Mouse (Mus musculus) thymus, adult 2 months (tissue): ENCODE measurements around the gene Lrrn4cl. TPM values are rescaled to one million over a fixed set of nuclear protein-coding genes. Genes with fewer than 3 reads are reported as not detected.

Source experiments
- DNase-seq: peaks from one replicate; pipeline ENCODE4 v3.0.0; 2021
- H3K27ac ChIP-seq: fragments of 200-500 bp; 2 replicates; pipeline ENCODE4 v1.5.1; 2012; ENCODE audit warnings: low read length, control low read depth; ENCODE audit not compliant: control insufficient read depth, insufficient read depth
- H3K27me3 ChIP-seq: fragments of 200-500 bp; 2 replicates; pipeline ENCODE4 v1.6.1; 2012; ENCODE audit warnings: mild to moderate bottlenecking, low read length, moderate library complexity, mixed read lengths; ENCODE audit not compliant: control insufficient read depth, insufficient read depth
- H3K36me3 ChIP-seq: fragments of 200-500 bp; 2 replicates; pipeline ENCODE4 v1.6.1; 2012; ENCODE audit warnings: mild to moderate bottlenecking, low read length, moderate library complexity; ENCODE audit not compliant: control insufficient read depth, insufficient read depth
- H3K4me1 ChIP-seq: fragments of 200-500 bp; replicated peaks from 2 replicates; pipeline ENCODE4 v1.6.1; 2012; ENCODE audit warnings: low read length; ENCODE audit not compliant: control insufficient read depth, insufficient read depth
- H3K4me3 ChIP-seq: fragments of 200-500 bp; 2 replicates; pipeline ENCODE4 v1.5.1; 2012; ENCODE audit warnings: mild to moderate bottlenecking, low read length, control low read depth, moderate library complexity; ENCODE audit not compliant: control insufficient read depth, insufficient read depth
- CTCF ChIP-seq: fragments of 200-500 bp; IDR thresholded peaks from 2 replicates; pipeline ENCODE4 v1.5.1; 2012; ENCODE audit warnings: mild to moderate bottlenecking, control low read depth, low read length, moderate library complexity, borderline replicate concordance; ENCODE audit not compliant: control insufficient read depth, poor library complexity, insufficient read depth; ENCODE audit errors: extremely low read depth
- POLR2A ChIP-seq: fragments of 200-500 bp; IDR thresholded peaks from 2 replicates; pipeline ENCODE4 v1.6.1; 2012; ENCODE audit warnings: mild to moderate bottlenecking, low read length, control low read depth, moderate library complexity; ENCODE audit not compliant: control insufficient read depth, poor library complexity, insufficient read depth; ENCODE audit errors: extremely low read depth
- WGBS: fragments of 180-500 bp; shearing (Covaris S2); methylation state at CpG from one replicate; pipeline ENCODE4 v1.1.7; 2018; 5-methylcytosine and 5-hydroxymethylcytosine counted together
- polyA plus RNA-seq: library from polyadenylated mRNA; depleted of rRNA; stranded (reverse); fragments of >200 nt; gene quantifications from 2 replicates; pipeline ENCODE4 v1.2.3, GENCODE M21; 2012

The Lrrn4cl gene
- polyA plus RNA-seq, 1 experiment: 1.3 TPM

- H3K4me3 ChIP-seq: peak within 1 kb of the TSS; percentile 95
- no peaks in the 10 kb centered on the region for H3K27me3 ChIP-seq
- peaks cover 5% of the 10 kb centered on the region for H3K4me1 ChIP-seq
- under 1% methylated on average over 42 of the region's 42 CpGs for WGBS
- DNase-seq: peak; percentile 93
- TF ChIP-seq CTCF: no peak
- TF ChIP-seq POLR2A: peak; percentile 93
- peak within 1 kb of the TSS; percentile 66 for H3K27ac ChIP-seq
- no peaks in the 10 kb centered on the region for H3K36me3 ChIP-seq
Observed at GRCm38 (mm10) chr19:8880311-8881033, 29.9 kb downstream of the Lrrn4cl start, which contains the start of gene Uqcc3. TSS of gene Uqcc3 (minus strand) at chr19:8880923.

- Histone ChIP-seq H3K4me3 (no peak overlapping the region), H3K27ac (no peak overlapping the region), H3K36me3 (no peaks in the 10 kb centered on the region), H3K27me3 (no peaks in the 10 kb centered on the region), H3K4me1 (peaks cover 5% of the 10 kb centered on the region)
- 2% methylated on average over 3 of the region's 3 CpGs for WGBS
- no peak for DNase-seq
- TF ChIP-seq CTCF: no peak
- no peak for TF ChIP-seq POLR2A
Observed at GRCm38 (mm10) chr19:8881034-8881392, 30.4 kb downstream of the Lrrn4cl start.

GRCm38 (mm10) chr19:8883616-8884015, 33.0 kb downstream of the Lrrn4cl start, which contains the start of the genes Lbhd1 and Gm49403:
TSS of gene Lbhd1 (plus strand) at chr19:8883732.
TSS of gene Gm49403 (plus strand) at chr19:8883930.
- DNase-seq: no peak
- no peak within 1 kb of the TSS for H3K27ac ChIP-seq
- no peaks in the 10 kb centered on the region for H3K27me3 ChIP-seq
- 78% methylated on average over 3 of the region's 3 CpGs for WGBS
- H3K4me1 ChIP-seq: peaks cover 10% of the 10 kb centered on the region
- no peak within 1 kb of the TSS for H3K4me3 ChIP-seq
- TF ChIP-seq POLR2A (no peak), CTCF (no peak)
- no peaks in the 10 kb centered on the region for H3K36me3 ChIP-seq

- no peaks in the 10 kb centered on the region for H3K27me3 ChIP-seq
- no peak for DNase-seq
- no peak overlapping the region for H3K4me3 ChIP-seq
- WGBS: 88% methylated on average over 1 of the region's 1 CpGs
- TF ChIP-seq POLR2A (no peak), CTCF (no peak)
- H3K4me1 ChIP-seq: peaks cover 8% of the 10 kb centered on the region
- H3K36me3 ChIP-seq: peaks cover 6% of the 10 kb centered on the region
- no peak overlapping the region for H3K27ac ChIP-seq
Observed at GRCm38 (mm10) chr19:8886916-8887584, 36.5 kb downstream of the Lrrn4cl start.

GRCm38 (mm10) chr19:8887585-8888463, 37.3 kb downstream of the Lrrn4cl start:
- WGBS: 29% methylated on average over 19 of the region's 19 CpGs
- Histone ChIP-seq H3K27me3 (no peaks in the 10 kb centered on the region), H3K36me3 (peaks cover 6% of the 10 kb centered on the region), H3K4me3 (peak overlapping the region; percentile 81), H3K27ac (no peak overlapping the region), H3K4me1 (peaks cover 8% of the 10 kb centered on the region)
- TF ChIP-seq POLR2A (no peak), CTCF (no peak)
- no peak for DNase-seq

GRCm38 (mm10) chr19:8888511-8889385, 38.2 kb downstream of the Lrrn4cl start, which contains the start of the genes 1810009A15Rik and Gm49416:
TSS of gene 1810009A15Rik (plus strand) at chr19:8888853.
TSS of gene Gm49416 (plus strand) at chr19:8888926.
- TF ChIP-seq CTCF: no peak
- peak; percentile 88 for TF ChIP-seq POLR2A
- peaks cover 10% of the 10 kb centered on the region for H3K4me1 ChIP-seq
- H3K27ac ChIP-seq: peak within 1 kb of the TSS; percentile 90
- H3K36me3 ChIP-seq: peaks cover 6% of the 10 kb centered on the region
- under 1% methylated on average over 58 of the region's 58 CpGs for WGBS
- DNase-seq: peak; percentile 94
- peak within 1 kb of the TSS; percentile 81 for H3K4me3 ChIP-seq
- H3K27me3 ChIP-seq: no peaks in the 10 kb centered on the region
